Mouse (Mus musculus): ENCODE data around the gene Dchs2. TPM values are rescaled to one million over a fixed set of nuclear protein-coding genes. Genes with fewer than 3 reads are reported as not detected.

Gene Dchs2
- not detected for polyA plus RNA-seq (2014; fragmentation: Illumina TruSeq; extraction: RNeasy Lipid Tissue Mini Kit (QIAGEN cat#74804); ENCODE audit: low read depth, low replicate concordance)

GRCm38 (mm10) chr3:83127726-83128448, at the start of gene Dchs2:
Dchs2 (plus strand) TSS chr3:83127948.

Other genes with a start within 250 kb of the Dchs2 start
- 9.4 TPM for gene Lrat, start 224.0 kb upstream of the Dchs2 start, polyA plus RNA-seq (2014; fragmentation: Illumina TruSeq; extraction: RNeasy Lipid Tissue Mini Kit (QIAGEN cat#74804); ENCODE audit: low read depth, low replicate concordance)
- gene Fgg, start 120.2 kb upstream of the Dchs2 start, polyA plus RNA-seq (2014; fragmentation: Illumina TruSeq; extraction: RNeasy Lipid Tissue Mini Kit (QIAGEN cat#74804); ENCODE audit: low read depth, low replicate concordance) = 21.2 TPM
- gene Fga, start 101.9 kb upstream of the Dchs2 start, polyA plus RNA-seq (2014; fragmentation: Illumina TruSeq; extraction: RNeasy Lipid Tissue Mini Kit (QIAGEN cat#74804); ENCODE audit: low read depth, low replicate concordance) = 25.1 TPM
- 5.0 TPM for gene Fgb, start 78.1 kb upstream of the Dchs2 start, polyA plus RNA-seq (2014; fragmentation: Illumina TruSeq; extraction: RNeasy Lipid Tissue Mini Kit (QIAGEN cat#74804); ENCODE audit: low read depth, low replicate concordance)
- 28.4 TPM for gene Plrg1, start 72.4 kb upstream of the Dchs2 start, polyA plus RNA-seq (2014; fragmentation: Illumina TruSeq; extraction: RNeasy Lipid Tissue Mini Kit (QIAGEN cat#74804); ENCODE audit: low read depth, low replicate concordance)

Data from kidney, adult 10 weeks (tissue).